ENCODE assay signal across 12 mouse cellular contexts in the genomic region with DNA sequence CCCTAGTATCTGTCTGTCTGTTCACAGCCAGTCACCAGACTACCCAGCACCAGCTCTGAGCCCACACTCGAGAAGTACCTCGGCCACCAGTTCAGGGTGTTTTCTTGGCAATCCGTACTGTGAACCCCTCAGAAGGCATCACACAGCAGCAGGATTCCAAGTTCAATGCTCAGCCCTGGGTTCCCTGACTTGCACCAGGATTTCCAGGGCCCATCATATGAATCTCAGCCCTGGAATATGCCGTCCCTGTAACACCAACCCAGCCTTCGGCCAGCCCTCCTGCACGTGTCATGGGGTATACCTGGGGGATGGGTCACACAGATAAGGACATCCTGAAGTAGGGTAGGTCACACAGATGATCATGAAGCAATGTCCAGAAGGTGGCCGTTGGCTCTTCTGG.
A peak's percentile ranks its signal among the peaks of the same experiment; 100 is the strongest.
DNase-seq lines count a peak whose midpoint lies in the region; ATAC-seq and TF ChIP-seq lines count a peak whose summit lies in the region.
"Had no signal": no experiment of that assay in that cellular context is flagged by ENCODE, and none has a peak within 500 bp of the region (broad histone marks: within the 10 kb centered on the region; RNA-seq: fewer than 3 reads in every experiment).

No protein-coding gene starts in this region.

- TF ChIP-seq POLR2A in CH12.LX (IDR thresholded peaks at IDR 0.05; ENCODE audit: low read depth, low read length), result no peak

- H3K9ac ChIP-seq in hindbrain, embryonic 16.5 days (ENCODE audit: low read depth, low read length), result no peak overlapping the region
- no peak overlapping the region for H3K9ac ChIP-seq in hindbrain, embryonic 11.5 days (ENCODE audit: low read depth, low read length)
- H3K9ac ChIP-seq in limb, embryonic 15.5 days, result no peak overlapping the region
- H3K9ac ChIP-seq in CH12.LX (ENCODE audit: insufficient read depth, low read depth), result no peak overlapping the region
- H3K9ac ChIP-seq: forebrain, embryonic 15.5 days; heart, embryonic 13.5 days; hindbrain, embryonic 13.5 days had no signal

- in situ Hi-C loops in CH12.LX (cut with MboI; ENCODE audit: low pct_ligation_motif_present, low pct_unique_long_range_greater_than_20kb, low sequenced_read_pairs), result no loop called here

- ATAC-seq in CD4-positive, CD25-positive, alpha-beta regulatory T cell, adult 4 months, result no peak
- ATAC-seq in hindbrain, embryonic 16.5 days, result 0 out of 2 replicates have a peak, but pooled peaks have one; percentile 11
- no peak for ATAC-seq in hindbrain, embryonic 11.5 days (ENCODE audit: low FRiP score)
- ATAC-seq in limb, embryonic 15.5 days (ENCODE audit: insufficient number of reproducible peaks, low FRiP score, low TSS enrichment, low read depth), result 0 out of 2 replicates have a peak, but pooled peaks have one; percentile 48
- ATAC-seq: inflammation-experienced regulatory T-cells, adult 6 months had no signal

- no peak overlapping the region for H3K4me3 ChIP-seq in hindbrain, embryonic 16.5 days (ENCODE audit: low read length)
- H3K4me3 ChIP-seq in hindbrain, embryonic 11.5 days (ENCODE audit: low read depth, low read length), result no peak overlapping the region
- no peak overlapping the region for H3K4me3 ChIP-seq in limb, embryonic 15.5 days
- no peak overlapping the region for H3K4me3 ChIP-seq in limb, embryonic 10.5 days
- no peak overlapping the region for H3K4me3 ChIP-seq in CH12.LX (replicated peaks in 1 of 3; ENCODE audit: low read depth in 2 of 3, low read length in 2 of 3, poor library complexity in 1 of 3)
- H3K4me3 ChIP-seq: forebrain, embryonic 15.5 days; heart, embryonic 13.5 days; hindbrain, embryonic 13.5 days had no signal

- no peak overlapping the region for H3K27ac ChIP-seq in hindbrain, embryonic 16.5 days (ENCODE audit: low read depth, low read length)
- H3K27ac ChIP-seq in hindbrain, embryonic 11.5 days (ENCODE audit: low read depth, low read length), result no peak overlapping the region
- no peak overlapping the region for H3K27ac ChIP-seq in limb, embryonic 15.5 days
- H3K27ac ChIP-seq in limb, embryonic 10.5 days, result no peak overlapping the region
- H3K27ac ChIP-seq in CH12.LX (ENCODE audit: insufficient read depth, low read depth), result peak overlapping the region; percentile 45
- H3K27ac ChIP-seq: forebrain, embryonic 15.5 days; heart, embryonic 13.5 days; hindbrain, embryonic 13.5 days had no signal

- intact Hi-C loops in gastrocnemius, postnatal 36 days (cut with DNase I), result loop anchor here (2.0 kb wide), 2 partner anchors 51 to 325 kb away; no protein-coding TSS in a partner anchor

- H3K4me2 ChIP-seq in hindbrain, embryonic 16.5 days (ENCODE audit: low read length), result no peak overlapping the region
- no peak overlapping the region for H3K4me2 ChIP-seq in hindbrain, embryonic 11.5 days (replicated peaks; ENCODE audit: low read depth, low read length)
- H3K4me2 ChIP-seq in limb, embryonic 15.5 days, result no peak overlapping the region
- peak overlapping the region; percentile 18 for H3K4me2 ChIP-seq in CH12.LX (ENCODE audit: insufficient read depth, low read depth, poor library complexity, severe bottlenecking)
- H3K4me2 ChIP-seq: forebrain, embryonic 15.5 days; heart, embryonic 13.5 days; hindbrain, embryonic 13.5 days had no signal

- no peaks in the 10 kb centered on the region for H3K9me3 ChIP-seq in hindbrain, embryonic 16.5 days (ENCODE audit: control insufficient read depth, low read length)
- no peaks in the 10 kb centered on the region for H3K9me3 ChIP-seq in hindbrain, embryonic 11.5 days (ENCODE audit: control insufficient read depth, low read length)
- no peaks in the 10 kb centered on the region for H3K9me3 ChIP-seq in limb, embryonic 15.5 days
- H3K9me3 ChIP-seq in limb, embryonic 10.5 days (replicated peaks), result no peaks in the 10 kb centered on the region
- peaks cover under 1% of the 10 kb centered on the region for H3K9me3 ChIP-seq in CH12.LX (replicated peaks; ENCODE audit: low read length)
- H3K9me3 ChIP-seq: forebrain, embryonic 15.5 days; heart, embryonic 13.5 days; hindbrain, embryonic 13.5 days had no signal

- dilution Hi-C loops in CH12.LX (cut with MboI; ENCODE audit: extremely low pct_ligation_motif_present, extremely low pct_unique_long_range_greater_than_20kb, low sequenced_read_pairs), result no loop called here

- no peaks in the 10 kb centered on the region for H3K36me3 ChIP-seq in hindbrain, embryonic 16.5 days (ENCODE audit: control insufficient read depth, insufficient read depth, low read length)
- no peaks in the 10 kb centered on the region for H3K36me3 ChIP-seq in hindbrain, embryonic 11.5 days (ENCODE audit: control insufficient read depth, insufficient read depth, low read length)
- no peaks in the 10 kb centered on the region for H3K36me3 ChIP-seq in limb, embryonic 15.5 days
- no peaks in the 10 kb centered on the region for H3K36me3 ChIP-seq in limb, embryonic 10.5 days
- no peaks in the 10 kb centered on the region for H3K36me3 ChIP-seq in CH12.LX (replicated peaks in 1 of 2; ENCODE audit: control insufficient read depth in 1 of 2, insufficient read depth in 1 of 2, low read length in 1 of 2)
- H3K36me3 ChIP-seq: forebrain, embryonic 15.5 days; heart, embryonic 13.5 days; hindbrain, embryonic 13.5 days had no signal

- no peaks in the 10 kb centered on the region for H3K79me2 ChIP-seq in CH12.LX (replicated peaks; ENCODE audit: control insufficient read depth, extremely low read depth, insufficient read depth, poor library complexity, severe bottlenecking)

- no peak for TF ChIP-seq RAD21 in CH12.LX (IDR thresholded peaks at IDR 0.05; ENCODE audit: low read depth, low read length)

- TF ChIP-seq CTCF in CH12.LX (conservative IDR thresholded peaks at IDR 0.05 in 1 of 2, IDR thresholded peaks at IDR 0.05 in 1 of 2; ENCODE audit: low read depth in 2 of 2, low read length in 2 of 2), result no peak

- peak; percentile 7 for DNase-seq in CD4-positive, CD25-positive, alpha-beta regulatory T cell, adult 2 months (ENCODE audit: low read depth, low spot score)
- DNase-seq in hindbrain, embryonic 11.5 days (ENCODE audit: low spot score), result no peak
- no peak for DNase-seq in limb, embryonic 10.5 days (ENCODE audit: low spot score)
- DNase-seq in CH12.LX (ENCODE audit: extremely low read depth), result no peak
- DNase-seq in gastrocnemius, postnatal 36 days, result no peak

- H3K4me1 ChIP-seq in hindbrain, embryonic 16.5 days (ENCODE audit: control insufficient read depth, insufficient read depth, low read depth, low read length), result no peaks in the 10 kb centered on the region
- H3K4me1 ChIP-seq in hindbrain, embryonic 11.5 days (replicated peaks; ENCODE audit: control insufficient read depth, insufficient read depth, low read length), result no peaks in the 10 kb centered on the region
- no peaks in the 10 kb centered on the region; the same call in 1 of the 2 replicates for H3K4me1 ChIP-seq in limb, embryonic 15.5 days
- peaks cover 12% of the 10 kb centered on the region; the same call in 1 of the 2 replicates for H3K4me1 ChIP-seq in limb, embryonic 10.5 days
- peaks cover 22 to 30% of the 10 kb centered on the region in 2 experiments for H3K4me1 ChIP-seq in CH12.LX (ENCODE audit: control insufficient read depth in 1 of 2, insufficient read depth in 2 of 2)
- H3K4me1 ChIP-seq: heart, embryonic 13.5 days had no signal

- no peaks in the 10 kb centered on the region for H3K27me3 ChIP-seq in hindbrain, embryonic 16.5 days (replicated peaks; ENCODE audit: control insufficient read depth, insufficient read depth, low read length)
- H3K27me3 ChIP-seq in hindbrain, embryonic 11.5 days (ENCODE audit: control insufficient read depth, insufficient read depth, low read length), result no peaks in the 10 kb centered on the region; the same call in 1 of the 2 replicates
- peaks cover 22% of the 10 kb centered on the region for H3K27me3 ChIP-seq in limb, embryonic 15.5 days
- H3K27me3 ChIP-seq in limb, embryonic 10.5 days (ENCODE audit: low read depth, poor library complexity, severe bottlenecking), result peaks cover 54% of the 10 kb centered on the region
- H3K27me3 ChIP-seq in CH12.LX (replicated peaks), result peaks cover 7% of the 10 kb centered on the region
- H3K27me3 ChIP-seq: forebrain, embryonic 15.5 days had no signal

- 93% methylated on average over 7 of the region's 7 CpGs for WGBS in hindbrain, embryonic 16.5 days
- WGBS in hindbrain, embryonic 11.5 days, result 93% methylated on average over 7 of the region's 7 CpGs
- 87% methylated on average over 7 of the region's 7 CpGs for WGBS in limb, embryonic 15.5 days
- 89% methylated on average over 7 of the region's 7 CpGs for WGBS in limb, embryonic 10.5 days

- no peak for TF ChIP-seq EP300 in CH12.LX (IDR thresholded peaks at IDR 0.05; ENCODE audit: low read length)

TF ChIP-seq in CH12.LX, 34 proteins besides CTCF, POLR2A, EP300 and RAD21:
- TF ChIP-seq MEF2A (IDR thresholded peaks at IDR 0.05; ENCODE audit: borderline replicate concordance, low read depth, low read length) (no peak), HCFC1 (IDR thresholded peaks at IDR 0.05; ENCODE audit: low read depth, low read length) (no peak), JUN (IDR thresholded peaks at IDR 0.05; ENCODE audit: insufficient read depth, low read depth, low read length) (no peak), JUND (conservative IDR thresholded peaks at IDR 0.05; ENCODE audit: low read depth, low read length) (no peak), ZMIZ1 (IDR thresholded peaks at IDR 0.05; ENCODE audit: low read depth, low read length) (no peak), UBTF (IDR thresholded peaks at IDR 0.05; ENCODE audit: low read depth, low read length) (no peak), TBP (conservative IDR thresholded peaks at IDR 0.05; ENCODE audit: low read depth, low read length) (no peak), SMC3 (IDR thresholded peaks at IDR 0.05; ENCODE audit: low read depth, low read length) (no peak), TCF12 (IDR thresholded peaks at IDR 0.05; ENCODE audit: low read depth, low read length) (no peak), NRF1 (IDR thresholded peaks at IDR 0.05; ENCODE audit: low read depth, low read length) (no peak), NELFE (IDR thresholded peaks at IDR 0.05; ENCODE audit: low read depth, low read length) (no peak), ZKSCAN1 (IDR thresholded peaks at IDR 0.05; ENCODE audit: borderline replicate concordance, low read depth, low read length) (no peak)

Comparison
In these comparisons a context has a peak if more than half of its experiments do, and no peak if none do; other contexts are left out.
1. ATAC-seq: peak in hindbrain, embryonic 16.5 days (single experiment) and limb, embryonic 15.5 days (single experiment); none in CD4-positive, CD25-positive, alpha-beta regulatory T cell, adult 4 months (single experiment) and hindbrain, embryonic 11.5 days (single experiment).